Mouse (Mus musculus): Measurements from ENCODE around the gene Tspan31. TPM values are rescaled to one million over a fixed set of nuclear protein-coding genes. Genes with fewer than 3 reads are reported as not detected.
"Not testable (repeated sequence)": the region's sequence is repeated elsewhere in the genome, so short reads cannot be mapped to it uniquely, and the experiment has no call there.

The Tspan31 gene
- polyA plus RNA-seq, 1 experiment from 2014 or later = 141 TPM

- Histone ChIP-seq H3K9ac (replicated peaks; ENCODE audit: low read depth, low read length) (no peak overlapping the region), H3K9me3 (ENCODE audit: control insufficient read depth, low read depth, low read length) (no peaks in the 10 kb centered on the region), H3K27me3 (ENCODE audit: control insufficient read depth, insufficient read depth, low read length) (no peaks in the 10 kb centered on the region), H3K27ac (ENCODE audit: low read length) (no peak overlapping the region), H3K4me1 (ENCODE audit: control insufficient read depth, insufficient read depth, low read length) (peaks cover 18% of the 10 kb centered on the region; the same call in 1 of the 2 replicates), H3K4me3 (ENCODE audit: low read depth, low read length) (no peak overlapping the region), H3K36me3 (ENCODE audit: control insufficient read depth, insufficient read depth, low read length) (peaks cover 41% of the 10 kb centered on the region), H3K4me2 (replicated peaks; ENCODE audit: low read depth, low read length) (no peak overlapping the region)
- 80% methylated on average over 9 of the region's 9 CpGs for WGBS
- ATAC-seq (ENCODE audit: insufficient number of reproducible peaks, insufficient read depth, low FRiP score, low read depth) = no peak
Observed at GRCm38 (mm10) chr10:127065981-127066380, 4.1 kb downstream of the Tspan31 start.

GRCm38 (mm10) chr10:127063913-127064870, 5.9 kb downstream of the Tspan31 start:
- ATAC-seq (ENCODE audit: insufficient number of reproducible peaks, insufficient read depth, low FRiP score, low read depth) = no peak
- H3K4me1 ChIP-seq (ENCODE audit: control insufficient read depth, insufficient read depth, low read length) = peaks cover 19% of the 10 kb centered on the region
- no peaks in the 10 kb centered on the region for H3K27me3 ChIP-seq (ENCODE audit: control insufficient read depth, insufficient read depth, low read length)
- WGBS = 8% methylated on average over 37 of the region's 37 CpGs
- H3K9me3 ChIP-seq (ENCODE audit: control insufficient read depth, low read depth, low read length) = no peaks in the 10 kb centered on the region
- H3K4me3 ChIP-seq (ENCODE audit: low read depth, low read length) = peak overlapping the region; percentile 81
- peak overlapping the region; percentile 97 for H3K9ac ChIP-seq (replicated peaks; ENCODE audit: low read depth, low read length)
- peaks cover 41% of the 10 kb centered on the region for H3K36me3 ChIP-seq (ENCODE audit: control insufficient read depth, insufficient read depth, low read length)
- peak overlapping the region; percentile 86 for H3K27ac ChIP-seq (ENCODE audit: low read length)
- H3K4me2 ChIP-seq (replicated peaks; ENCODE audit: low read depth, low read length) = peak overlapping the region; percentile 85

GRCm38 (mm10) chr10:127063239-127063872, 6.7 kb downstream of the Tspan31 start, which contains the start of gene Cdk4:
Gene Cdk4, plus strand, starts transcription at chr10:127063534.
- peak within 1 kb of the TSS; percentile 86 for H3K27ac ChIP-seq (ENCODE audit: low read length)
- no peaks in the 10 kb centered on the region for H3K27me3 ChIP-seq (ENCODE audit: control insufficient read depth, insufficient read depth, low read length)
- H3K4me3 ChIP-seq (ENCODE audit: low read depth, low read length) = peak within 1 kb of the TSS; percentile 81
- peak within 1 kb of the TSS; percentile 97 for H3K9ac ChIP-seq (replicated peaks; ENCODE audit: low read depth, low read length)
- H3K4me1 ChIP-seq (ENCODE audit: control insufficient read depth, insufficient read depth, low read length) = peaks cover 18% of the 10 kb centered on the region
- ATAC-seq (ENCODE audit: insufficient number of reproducible peaks, insufficient read depth, low FRiP score, low read depth) = peak; percentile 91
- peak within 1 kb of the TSS; percentile 85 for H3K4me2 ChIP-seq (replicated peaks; ENCODE audit: low read depth, low read length)
- H3K9me3 ChIP-seq (ENCODE audit: control insufficient read depth, low read depth, low read length) = no peaks in the 10 kb centered on the region
- peaks cover 37% of the 10 kb centered on the region for H3K36me3 ChIP-seq (ENCODE audit: control insufficient read depth, insufficient read depth, low read length)
- WGBS = under 1% methylated on average over 46 of the region's 46 CpGs

- Histone ChIP-seq H3K9me3 (ENCODE audit: control insufficient read depth, low read depth, low read length) (no peaks in the 10 kb centered on the region), H3K4me1 (ENCODE audit: control insufficient read depth, insufficient read depth, low read length) (peaks cover 21% of the 10 kb centered on the region; the same call in 1 of the 2 replicates), H3K4me3 (ENCODE audit: low read depth, low read length) (no peak overlapping the region), H3K9ac (replicated peaks; ENCODE audit: low read depth, low read length) (no peak overlapping the region), H3K4me2 (replicated peaks; ENCODE audit: low read depth, low read length) (no peak overlapping the region), H3K27ac (ENCODE audit: low read length) (no peak overlapping the region), H3K27me3 (ENCODE audit: control insufficient read depth, insufficient read depth, low read length) (no peaks in the 10 kb centered on the region), H3K36me3 (ENCODE audit: control insufficient read depth, insufficient read depth, low read length) (peaks cover 28% of the 10 kb centered on the region)
- ATAC-seq (ENCODE audit: insufficient number of reproducible peaks, insufficient read depth, low FRiP score, low read depth) = no peak
- WGBS = 74% methylated on average over 5 of the region's 5 CpGs
Observed at GRCm38 (mm10) chr10:127062503-127062902, 7.6 kb downstream of the Tspan31 start.

GRCm38 (mm10) chr10:127062101-127062500, 8.0 kb downstream of the Tspan31 start:
- not testable (repeated sequence) for H3K27me3 ChIP-seq (ENCODE audit: control insufficient read depth, insufficient read depth, low read length); H3K9ac ChIP-seq (replicated peaks; ENCODE audit: low read depth, low read length); ATAC-seq (ENCODE audit: insufficient number of reproducible peaks, insufficient read depth, low FRiP score, low read depth); H3K27ac ChIP-seq (ENCODE audit: low read length); H3K9me3 ChIP-seq (ENCODE audit: control insufficient read depth, low read depth, low read length); H3K4me2 ChIP-seq (replicated peaks; ENCODE audit: low read depth, low read length); H3K4me3 ChIP-seq (ENCODE audit: low read depth, low read length)
- Histone ChIP-seq H3K4me1 (ENCODE audit: control insufficient read depth, insufficient read depth, low read length) (peaks cover 21% of the 10 kb centered on the region; the same call in 1 of the 2 replicates), H3K36me3 (ENCODE audit: control insufficient read depth, insufficient read depth, low read length) (peaks cover 26% of the 10 kb centered on the region)
- WGBS = 87% methylated on average over 4 of the region's 4 CpGs

DNA sequence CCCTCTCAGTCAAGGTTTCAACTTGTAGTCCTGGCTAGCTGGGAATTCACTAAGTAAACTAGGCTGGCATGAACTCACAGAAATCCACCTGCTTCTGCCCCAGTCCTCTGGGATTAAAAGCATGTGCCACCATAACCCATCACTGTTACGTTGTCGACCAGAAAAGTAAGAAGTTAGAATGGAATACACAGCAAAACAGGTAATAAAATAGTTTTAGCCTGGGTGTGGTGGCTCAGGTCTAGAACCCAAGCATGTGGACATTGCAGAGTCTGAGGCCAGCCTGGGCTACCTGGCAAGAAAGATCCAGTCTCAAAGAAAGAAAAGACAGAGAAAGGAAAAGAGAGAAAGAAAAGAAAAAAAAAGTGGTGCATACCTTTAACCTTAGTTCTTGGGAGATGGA, 8.6 kb downstream of the Tspan31 start:
- Histone ChIP-seq H3K4me1 (ENCODE audit: control insufficient read depth, insufficient read depth, low read length) (peaks cover 21% of the 10 kb centered on the region; the same call in 1 of the 2 replicates), H3K27me3 (ENCODE audit: control insufficient read depth, insufficient read depth, low read length) (no peaks in the 10 kb centered on the region), H3K9me3 (ENCODE audit: control insufficient read depth, low read depth, low read length) (no peaks in the 10 kb centered on the region), H3K4me3 (ENCODE audit: low read depth, low read length) (no peak overlapping the region), H3K4me2 (replicated peaks; ENCODE audit: low read depth, low read length) (no peak overlapping the region), H3K36me3 (ENCODE audit: control insufficient read depth, insufficient read depth, low read length) (peaks cover 23% of the 10 kb centered on the region), H3K9ac (replicated peaks; ENCODE audit: low read depth, low read length) (no peak overlapping the region), H3K27ac (ENCODE audit: low read length) (no peak overlapping the region)
- no peak for ATAC-seq (ENCODE audit: insufficient number of reproducible peaks, insufficient read depth, low FRiP score, low read depth)
- WGBS = 70% methylated on average over 2 of the region's 2 CpGs

- Histone ChIP-seq H3K27me3 (ENCODE audit: control insufficient read depth, insufficient read depth, low read length) (no peaks in the 10 kb centered on the region), H3K4me3 (ENCODE audit: low read depth, low read length) (no peak overlapping the region; the same call in 1 of the 2 replicates), H3K4me2 (replicated peaks; ENCODE audit: low read depth, low read length) (no peak overlapping the region), H3K9ac (replicated peaks; ENCODE audit: low read depth, low read length) (no peak overlapping the region), H3K4me1 (ENCODE audit: control insufficient read depth, insufficient read depth, low read length) (peaks cover 21% of the 10 kb centered on the region; the same call in 1 of the 2 replicates), H3K27ac (ENCODE audit: low read length) (no peak overlapping the region), H3K36me3 (ENCODE audit: control insufficient read depth, insufficient read depth, low read length) (peaks cover 23% of the 10 kb centered on the region), H3K9me3 (ENCODE audit: control insufficient read depth, low read depth, low read length) (no peaks in the 10 kb centered on the region)
- ATAC-seq (ENCODE audit: insufficient number of reproducible peaks, insufficient read depth, low FRiP score, low read depth) = no peak
- 47% methylated on average over 5 of the region's 5 CpGs for WGBS
Observed at GRCm38 (mm10) chr10:127061085-127061484, 9.0 kb downstream of the Tspan31 start.
